In the genomic region with DNA sequence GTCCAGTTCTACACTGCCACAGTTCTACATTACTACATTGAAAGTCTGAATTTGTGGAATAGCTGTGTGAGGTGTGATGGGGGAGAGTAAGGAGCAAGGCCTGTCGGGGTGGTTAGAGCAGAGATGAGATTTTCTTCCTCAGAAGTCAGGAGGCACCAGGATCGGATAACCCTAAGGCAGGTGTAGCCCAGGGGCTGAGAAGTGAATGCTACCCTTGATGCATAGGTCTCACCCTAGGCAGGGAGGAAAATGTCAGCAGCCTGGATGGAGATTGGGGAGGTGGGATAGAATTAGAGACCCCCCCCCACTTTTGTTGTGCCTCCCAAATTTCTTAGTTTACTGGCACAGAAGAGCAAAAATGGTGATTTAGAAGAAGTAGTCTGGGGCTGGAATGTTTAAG, we compare ENCODE assay signal across 34 mouse cellular contexts. TPM values are rescaled to one million over a fixed set of nuclear protein-coding genes. Genes with fewer than 3 reads are reported as not detected.
DNase-seq lines count a peak whose midpoint lies in the region; ATAC-seq and TF ChIP-seq lines count a peak whose summit lies in the region.
"Had no signal": no experiment of that assay in that cellular context is flagged by ENCODE, and none has a peak within 500 bp of the region (broad histone marks: within the 10 kb centered on the region; RNA-seq: fewer than 3 reads in every experiment).

No protein-coding gene starts in this region.

- H3K4me3 ChIP-seq in embryonic facial prominence, embryonic 14.5 days (ENCODE audit: low read depth, low read length), result no peak overlapping the region
- no peak overlapping the region for H3K4me3 ChIP-seq in embryonic facial prominence, embryonic 10.5 days
- no peak overlapping the region for H3K4me3 ChIP-seq in heart, embryonic 10.5 days
- H3K4me3 ChIP-seq in heart, adult 2 months, result no peak overlapping the region
- H3K4me3 ChIP-seq in kidney, embryonic 14.5 days (ENCODE audit: low read length), result no peak overlapping the region
- H3K4me3 ChIP-seq in limb, embryonic 14.5 days (replicated peaks; ENCODE audit: low read length), result no peak overlapping the region
- H3K4me3 ChIP-seq: embryonic facial prominence, embryonic 15.5 days; gastrocnemius, adult 2 months; heart, embryonic 12.5 days; hindbrain, embryonic 12.5 days; hindbrain, embryonic 15.5 days had no signal

- TF ChIP-seq CTCF in heart, adult 2 months (IDR thresholded peaks at IDR 0.05), result no peak

- WGBS in embryonic facial prominence, embryonic 14.5 days, result 58% methylated on average over 2 of the region's 2 CpGs
- WGBS in embryonic facial prominence, embryonic 10.5 days, result 74% methylated on average over 2 of the region's 2 CpGs
- WGBS in heart, embryonic 10.5 days, result 74% methylated on average over 2 of the region's 2 CpGs
- 79% methylated on average over 2 of the region's 2 CpGs for WGBS in heart, adult 2 months
- WGBS in kidney, embryonic 14.5 days, result 52% methylated on average over 2 of the region's 2 CpGs
- 50% methylated on average over 2 of the region's 2 CpGs for WGBS in limb, embryonic 14.5 days

- 0 out of 2 replicates have a peak overlapping the region, but pooled peaks have one; percentile 61 for H3K27ac ChIP-seq in embryonic facial prominence, embryonic 14.5 days (replicated peaks; ENCODE audit: low read depth, low read length)
- H3K27ac ChIP-seq in embryonic facial prominence, embryonic 10.5 days (replicated peaks), result no peak overlapping the region
- H3K27ac ChIP-seq in heart, embryonic 10.5 days, result no peak overlapping the region
- no peak overlapping the region for H3K27ac ChIP-seq in heart, adult 2 months
- H3K27ac ChIP-seq in kidney, embryonic 14.5 days (ENCODE audit: low read depth, low read length), result no peak overlapping the region
- peak overlapping the region; percentile 85; the same call in 1 of the 2 replicates for H3K27ac ChIP-seq in limb, embryonic 14.5 days (replicated peaks; ENCODE audit: low read depth, low read length)
- H3K27ac ChIP-seq: hindbrain, embryonic 12.5 days; hindbrain, embryonic 15.5 days had no signal

- H3K9me3 ChIP-seq in embryonic facial prominence, embryonic 14.5 days (ENCODE audit: control insufficient read depth, low read length), result no peaks in the 10 kb centered on the region
- no peaks in the 10 kb centered on the region for H3K9me3 ChIP-seq in embryonic facial prominence, embryonic 10.5 days
- no peaks in the 10 kb centered on the region for H3K9me3 ChIP-seq in heart, embryonic 10.5 days
- no peaks in the 10 kb centered on the region for H3K9me3 ChIP-seq in kidney, embryonic 14.5 days (ENCODE audit: control insufficient read depth, low read length)
- no peaks in the 10 kb centered on the region for H3K9me3 ChIP-seq in limb, embryonic 14.5 days (ENCODE audit: control insufficient read depth, low read length)
- H3K9me3 ChIP-seq: embryonic facial prominence, embryonic 15.5 days; heart, embryonic 12.5 days; hindbrain, embryonic 12.5 days; hindbrain, embryonic 15.5 days had no signal

- DNase-seq in embryonic facial prominence, embryonic 14.5 days (ENCODE audit: low spot score), result no peak
- no peak for DNase-seq in embryonic facial prominence, embryonic 10.5 days (ENCODE audit: low spot score)
- peak; percentile 53 for DNase-seq in heart, embryonic 10.5 days (ENCODE audit: low spot score)
- no peak for DNase-seq in heart, adult 2 months
- no peak for DNase-seq in kidney, adult 18-20 months
- DNase-seq in limb, embryonic 14.5 days (ENCODE audit: low spot score), result no peak
- DNase-seq in spleen, adult 18-20 months, result no peak
- DNase-seq: adrenal gland, adult 8-10 months; adrenal gland, postnatal 25 days; cerebellum, adult 11-12 months; cerebellum, adult 8-10 months; cerebellum, postnatal 10 days; cerebellum, postnatal 36 days; embryo, embryonic 11 days; gastrocnemius, adult 2 months; gastrocnemius, postnatal 14 days had no signal

- intact Hi-C loops in heart, adult 2 months (cut with DNase I), result loop anchor here (5.0 kb wide), 1 partner anchor 100 kb away; the partner anchor contains the start of gene Cdon

- H3K4me1 ChIP-seq in embryonic facial prominence, embryonic 14.5 days (ENCODE audit: control insufficient read depth, insufficient read depth, low read length), result peaks cover 9% of the 10 kb centered on the region
- peaks cover 22% of the 10 kb centered on the region for H3K4me1 ChIP-seq in embryonic facial prominence, embryonic 10.5 days
- H3K4me1 ChIP-seq in heart, embryonic 10.5 days, result peaks cover 7% of the 10 kb centered on the region; the same call in 1 of the 2 replicates
- no peaks in the 10 kb centered on the region; the same call in 1 of the 2 replicates for H3K4me1 ChIP-seq in heart, adult 2 months (ENCODE audit: control insufficient read depth, insufficient read depth, low read length)
- no peaks in the 10 kb centered on the region for H3K4me1 ChIP-seq in kidney, embryonic 14.5 days (ENCODE audit: control insufficient read depth, insufficient read depth, low read length)
- H3K4me1 ChIP-seq in limb, embryonic 14.5 days (ENCODE audit: control insufficient read depth, insufficient read depth, low read length), result peaks cover 35% of the 10 kb centered on the region

- H3K36me3 ChIP-seq in embryonic facial prominence, embryonic 14.5 days (ENCODE audit: control insufficient read depth, insufficient read depth, low read length), result no peaks in the 10 kb centered on the region
- no peaks in the 10 kb centered on the region for H3K36me3 ChIP-seq in embryonic facial prominence, embryonic 10.5 days (replicated peaks)
- no peaks in the 10 kb centered on the region for H3K36me3 ChIP-seq in heart, embryonic 10.5 days
- no peaks in the 10 kb centered on the region for H3K36me3 ChIP-seq in heart, adult 2 months (ENCODE audit: control insufficient read depth, insufficient read depth, low read length)
- no peaks in the 10 kb centered on the region for H3K36me3 ChIP-seq in kidney, embryonic 14.5 days (ENCODE audit: control insufficient read depth, insufficient read depth, low read length)
- H3K36me3 ChIP-seq in limb, embryonic 14.5 days (ENCODE audit: control insufficient read depth, insufficient read depth, low read length), result no peaks in the 10 kb centered on the region
- H3K36me3 ChIP-seq: embryonic facial prominence, embryonic 15.5 days; heart, embryonic 12.5 days; hindbrain, embryonic 12.5 days; hindbrain, embryonic 15.5 days had no signal

- no peaks in the 10 kb centered on the region for H3K79me2 ChIP-seq in heart, adult 2 months (replicated peaks; ENCODE audit: control insufficient read depth, insufficient read depth, low read length)

- H3K9ac ChIP-seq in embryonic facial prominence, embryonic 14.5 days (ENCODE audit: low read depth, low read length), result no peak overlapping the region
- H3K9ac ChIP-seq in heart, adult 2 months (ENCODE audit: low read depth, low read length), result no peak overlapping the region
- no peak overlapping the region for H3K9ac ChIP-seq in kidney, embryonic 14.5 days (ENCODE audit: low read depth, low read length)
- no peak overlapping the region for H3K9ac ChIP-seq in limb, embryonic 14.5 days (ENCODE audit: low read depth, low read length, severe bottlenecking)
- H3K9ac ChIP-seq: embryonic facial prominence, embryonic 15.5 days; heart, embryonic 12.5 days; hindbrain, embryonic 12.5 days; hindbrain, embryonic 15.5 days had no signal

- no peak for ATAC-seq in embryonic facial prominence, embryonic 14.5 days (ENCODE audit: low read depth)
- peak; percentile 38; the same call in 1 of the 2 replicates for ATAC-seq in kidney, embryonic 14.5 days (ENCODE audit: low FRiP score, low TSS enrichment)
- ATAC-seq in limb, embryonic 14.5 days (ENCODE audit: low FRiP score, low read depth), result no peak
- ATAC-seq: activated CD4-positive, CD25-positive, alpha-beta regulatory T cell, adult 4 months; forebrain, embryonic 16.5 days had no signal

- no peak for TF ChIP-seq POLR2A in heart, adult 2 months (IDR thresholded peaks at IDR 0.05; ENCODE audit: insufficient read depth, low read depth, low read length)
- no peak for TF ChIP-seq POLR2A in limb, embryonic 14.5 days (IDR thresholded peaks at IDR 0.05; ENCODE audit: borderline replicate concordance, extremely low read depth, insufficient read depth, insufficient read length)

- no peaks in the 10 kb centered on the region for H3K27me3 ChIP-seq in embryonic facial prominence, embryonic 14.5 days (replicated peaks; ENCODE audit: control insufficient read depth, insufficient read depth, low read length)
- H3K27me3 ChIP-seq in embryonic facial prominence, embryonic 10.5 days (replicated peaks; ENCODE audit: low read depth, poor library complexity, severe bottlenecking), result peaks cover 10% of the 10 kb centered on the region
- H3K27me3 ChIP-seq in heart, embryonic 10.5 days (ENCODE audit: insufficient read depth, poor library complexity, severe bottlenecking), result no peaks in the 10 kb centered on the region
- no peaks in the 10 kb centered on the region for H3K27me3 ChIP-seq in heart, adult 2 months (ENCODE audit: control insufficient read depth, insufficient read depth, low read length)
- H3K27me3 ChIP-seq in kidney, embryonic 14.5 days (ENCODE audit: control insufficient read depth, insufficient read depth, low read length), result no peaks in the 10 kb centered on the region
- H3K27me3 ChIP-seq in limb, embryonic 14.5 days (ENCODE audit: control insufficient read depth, insufficient read depth, low read length), result no peaks in the 10 kb centered on the region
- H3K27me3 ChIP-seq: embryonic facial prominence, embryonic 15.5 days; hindbrain, embryonic 12.5 days; hindbrain, embryonic 15.5 days had no signal

- no peak overlapping the region for H3K4me2 ChIP-seq in embryonic facial prominence, embryonic 14.5 days (ENCODE audit: low read depth, low read length)
- H3K4me2 ChIP-seq in kidney, embryonic 14.5 days (replicated peaks; ENCODE audit: low read depth, low read length), result no peak overlapping the region
- H3K4me2 ChIP-seq in limb, embryonic 14.5 days (replicated peaks; ENCODE audit: low read depth, low read length, severe bottlenecking), result no peak overlapping the region
- H3K4me2 ChIP-seq: embryonic facial prominence, embryonic 15.5 days; heart, embryonic 12.5 days; hindbrain, embryonic 12.5 days; hindbrain, embryonic 15.5 days had no signal

- no peak for TF ChIP-seq EP300 in heart, adult 2 months (IDR thresholded peaks at IDR 0.05; ENCODE audit: insufficient read depth, low read depth, low read length)

RNA-seq across cellular contexts. Expression of gene Gm1113, which starts 4.2 kb away (rescaled TPM):
- polyA plus RNA-seq in embryonic facial prominence, embryonic 14.5 days (2014; fragmentation: Nextera tagmentation; extraction: Ambion mirVana), result not detected in 2 replicates
- not detected in 2 replicates for polyA plus RNA-seq in embryonic facial prominence, embryonic 10.5 days (2016; fragmentation: Nextera tagmentation; extraction: Ambion mirVana)
- not detected in 2 replicates for polyA plus RNA-seq in heart, embryonic 10.5 days (2016; fragmentation: Nextera tagmentation; extraction: Ambion mirVana)
- total RNA-seq in heart, adult 2 months (2021), result not detected
- not detected in 2 replicates for polyA plus RNA-seq in heart, adult 2 months (2012; rRNA removed)
- polyA plus RNA-seq in kidney, embryonic 14.5 days (2014; fragmentation: Nextera tagmentation; extraction: Ambion mirVana), result not detected in 2 replicates
- not detected in 2 replicates for polyA plus RNA-seq in limb, embryonic 14.5 days (2012; rRNA removed)
- not detected in 2 replicates for polyA plus RNA-seq in limb, embryonic 14.5 days (2014; fragmentation: Nextera tagmentation; extraction: Ambion mirVana)
- total RNA-seq: adrenal gland, adult 8-10 months; adrenal gland, postnatal 25 days; ES-E14; gastrocnemius, adult 2 months; gastrocnemius, postnatal 14 days; gastrocnemius, postnatal 4 days; heart, adult 8-10 months; heart, postnatal 25 days; hematopoietic stem cell, adult 5-6 weeks had no signal
- polyA plus RNA-seq: activated CD4-positive, CD25-positive, alpha-beta regulatory T cell, adult 4 months; brain, embryonic 14.5 days; cortical plate, adult 2 months; embryonic facial prominence, embryonic 11.5 days; embryonic facial prominence, embryonic 15.5 days; forebrain, embryonic 11.5 days; forebrain, embryonic 16.5 days; heart, embryonic 12.5 days; heart, embryonic 16.5 days; hindbrain, embryonic 12.5 days; hindbrain, embryonic 15.5 days; intestine, embryonic 14.5 days had no signal

RNA-seq across cellular contexts. Expression of gene Ddx25, which starts 36.1 kb away (rescaled TPM):
- polyA plus RNA-seq in embryonic facial prominence, embryonic 14.5 days (2014; fragmentation: Nextera tagmentation; extraction: Ambion mirVana), result 3.7 and 4.9 TPM in 2 replicates
- 6.0 and 6.1 TPM in 2 replicates for polyA plus RNA-seq in embryonic facial prominence, embryonic 10.5 days (2016; fragmentation: Nextera tagmentation; extraction: Ambion mirVana)
- 2.8 and 3.6 TPM in 2 replicates for polyA plus RNA-seq in heart, embryonic 10.5 days (2016; fragmentation: Nextera tagmentation; extraction: Ambion mirVana)
- total RNA-seq in heart, adult 2 months (2021), result not detected
- polyA plus RNA-seq in heart, adult 2 months (2012; rRNA removed), result 0.04 and 0.06 TPM in 2 replicates
- 2.3 and 2.8 TPM in 2 replicates for polyA plus RNA-seq in kidney, embryonic 14.5 days (2014; fragmentation: Nextera tagmentation; extraction: Ambion mirVana)
- 1.9 and 2.3 TPM in 2 replicates for polyA plus RNA-seq in limb, embryonic 14.5 days (2012; rRNA removed)
- 3.0 TPM in 2 replicates for polyA plus RNA-seq in limb, embryonic 14.5 days (2014; fragmentation: Nextera tagmentation; extraction: Ambion mirVana)
- total RNA-seq: gastrocnemius, adult 2 months; heart, postnatal 25 days; hematopoietic stem cell, adult 5-6 weeks had no signal

RNA-seq across cellular contexts. Expression of gene Pus3, which starts 36.2 kb away (rescaled TPM):
- 18.0 and 20.2 TPM in 2 replicates for polyA plus RNA-seq in embryonic facial prominence, embryonic 14.5 days (2014; fragmentation: Nextera tagmentation; extraction: Ambion mirVana)
- 18.3 and 21.3 TPM in 2 replicates for polyA plus RNA-seq in embryonic facial prominence, embryonic 10.5 days (2016; fragmentation: Nextera tagmentation; extraction: Ambion mirVana)
- polyA plus RNA-seq in heart, embryonic 10.5 days (2016; fragmentation: Nextera tagmentation; extraction: Ambion mirVana), result 15.5 and 17.3 TPM in 2 replicates
- total RNA-seq in heart, adult 2 months (2021), result 1 to 10 TPM; 6.0 to 6.3 TPM
- 1.8 and 4.1 TPM in 2 replicates for polyA plus RNA-seq in heart, adult 2 months (2012; rRNA removed)
- 23.6 and 26.3 TPM in 2 replicates for polyA plus RNA-seq in kidney, embryonic 14.5 days (2014; fragmentation: Nextera tagmentation; extraction: Ambion mirVana)
- polyA plus RNA-seq in limb, embryonic 14.5 days (2012; rRNA removed), result 13.1 and 20.8 TPM in 2 replicates
- polyA plus RNA-seq in limb, embryonic 14.5 days (2014; fragmentation: Nextera tagmentation; extraction: Ambion mirVana), result 18.2 and 21.7 TPM in 2 replicates

RNA-seq across cellular contexts. Expression of gene Pate2, which starts 47.8 kb away (rescaled TPM):
- polyA plus RNA-seq in embryonic facial prominence, embryonic 14.5 days (2014; fragmentation: Nextera tagmentation; extraction: Ambion mirVana), result 0.24 and 0.61 TPM in 2 replicates
- 1.5 and 1.6 TPM in 2 replicates for polyA plus RNA-seq in embryonic facial prominence, embryonic 10.5 days (2016; fragmentation: Nextera tagmentation; extraction: Ambion mirVana)
- 0.48 and 0.51 TPM in 2 replicates for polyA plus RNA-seq in heart, embryonic 10.5 days (2016; fragmentation: Nextera tagmentation; extraction: Ambion mirVana)
- not detected for total RNA-seq in heart, adult 2 months (2021)
- polyA plus RNA-seq in heart, adult 2 months (2012; rRNA removed), result 0.06 TPM in 1 of 2 replicates, not detected in the other
- 0.37 and 0.46 TPM in 2 replicates for polyA plus RNA-seq in kidney, embryonic 14.5 days (2014; fragmentation: Nextera tagmentation; extraction: Ambion mirVana)
- 0.53 and 0.97 TPM in 2 replicates for polyA plus RNA-seq in limb, embryonic 14.5 days (2012; rRNA removed)
- 0.37 and 0.55 TPM in 2 replicates for polyA plus RNA-seq in limb, embryonic 14.5 days (2014; fragmentation: Nextera tagmentation; extraction: Ambion mirVana)
- total RNA-seq: gastrocnemius, adult 2 months; heart, adult 8-10 months; heart, postnatal 25 days; hematopoietic stem cell, adult 5-6 weeks had no signal

RNA-seq across cellular contexts. Expression of gene Hyls1, which starts 48.0 kb away (rescaled TPM):
- 17.4 and 18.4 TPM in 2 replicates for polyA plus RNA-seq in embryonic facial prominence, embryonic 14.5 days (2014; fragmentation: Nextera tagmentation; extraction: Ambion mirVana)
- 24.9 and 26.5 TPM in 2 replicates for polyA plus RNA-seq in embryonic facial prominence, embryonic 10.5 days (2016; fragmentation: Nextera tagmentation; extraction: Ambion mirVana)
- polyA plus RNA-seq in heart, embryonic 10.5 days (2016; fragmentation: Nextera tagmentation; extraction: Ambion mirVana), result 12.4 and 13.8 TPM in 2 replicates
- 1 to 10 TPM; 1.5 to 2.0 TPM for total RNA-seq in heart, adult 2 months (2021)
- 0.68 and 1.3 TPM in 2 replicates for polyA plus RNA-seq in heart, adult 2 months (2012; rRNA removed)
- polyA plus RNA-seq in kidney, embryonic 14.5 days (2014; fragmentation: Nextera tagmentation; extraction: Ambion mirVana), result 16.6 and 17.0 TPM in 2 replicates
- polyA plus RNA-seq in limb, embryonic 14.5 days (2012; rRNA removed), result 8.1 and 10.8 TPM in 2 replicates
- polyA plus RNA-seq in limb, embryonic 14.5 days (2014; fragmentation: Nextera tagmentation; extraction: Ambion mirVana), result 15.4 and 15.8 TPM in 2 replicates

Comparison
In these comparisons a context has a peak if more than half of its experiments do, and no peak if none do; other contexts are left out.
1. H3K27ac ChIP-seq: peak in embryonic facial prominence, embryonic 14.5 days (single experiment) and limb, embryonic 14.5 days (single experiment); none in embryonic facial prominence, embryonic 10.5 days (single experiment), heart, embryonic 10.5 days (single experiment), heart, adult 2 months (single experiment) and kidney, embryonic 14.5 days (single experiment).